Mouse (Mus musculus) spleen, postnatal 4 days (tissue): ENCODE measurements around the gene Ddo.
A peak's percentile ranks its signal among the peaks of the same experiment; 100 is the strongest.

ENCODE experiments used
- DNase-seq, 2 experiments: peaks; one replicate each; pipeline ENCODE4 v3.0.0; 2022; ENCODE audit warnings: low spot score in 2 of 2

Ddo gene

GRCm38 (mm10) chr10:40629656-40630311 lies at the start of gene Ddo:
Ddo (plus strand) TSS chr10:40630011.
- DNase-seq: peak in 1 of 2 experiments; percentile 24

- DNase-seq: no peak
Observed at GRCm38 (mm10) chr10:40583584-40584255, 46.1 kb upstream of the Ddo start.

DNA sequence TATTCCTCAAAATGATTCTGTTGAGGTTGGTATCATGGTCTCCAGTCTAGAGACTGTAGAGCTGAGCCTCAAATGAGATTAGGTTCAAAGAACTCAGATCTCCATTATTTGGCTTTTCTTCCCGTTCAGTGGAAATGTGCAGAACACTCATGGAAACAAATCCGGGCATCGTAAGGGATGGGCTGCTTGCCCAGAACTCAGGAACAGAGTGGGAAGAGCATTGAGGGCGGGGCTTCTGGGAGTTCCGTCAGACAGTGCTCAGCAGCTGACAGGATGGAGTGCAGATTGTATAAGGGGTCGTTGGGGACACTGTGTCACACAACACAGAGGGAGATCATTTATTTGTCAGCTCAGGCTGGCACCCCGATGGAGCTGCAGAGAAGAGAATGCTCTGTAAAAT lies 37.6 kb upstream of the Ddo start:
- DNase-seq: no peak

- no peak for DNase-seq
Observed at GRCm38 (mm10) chr10:40597177-40597576, 32.6 kb upstream of the Ddo start.

DNA sequence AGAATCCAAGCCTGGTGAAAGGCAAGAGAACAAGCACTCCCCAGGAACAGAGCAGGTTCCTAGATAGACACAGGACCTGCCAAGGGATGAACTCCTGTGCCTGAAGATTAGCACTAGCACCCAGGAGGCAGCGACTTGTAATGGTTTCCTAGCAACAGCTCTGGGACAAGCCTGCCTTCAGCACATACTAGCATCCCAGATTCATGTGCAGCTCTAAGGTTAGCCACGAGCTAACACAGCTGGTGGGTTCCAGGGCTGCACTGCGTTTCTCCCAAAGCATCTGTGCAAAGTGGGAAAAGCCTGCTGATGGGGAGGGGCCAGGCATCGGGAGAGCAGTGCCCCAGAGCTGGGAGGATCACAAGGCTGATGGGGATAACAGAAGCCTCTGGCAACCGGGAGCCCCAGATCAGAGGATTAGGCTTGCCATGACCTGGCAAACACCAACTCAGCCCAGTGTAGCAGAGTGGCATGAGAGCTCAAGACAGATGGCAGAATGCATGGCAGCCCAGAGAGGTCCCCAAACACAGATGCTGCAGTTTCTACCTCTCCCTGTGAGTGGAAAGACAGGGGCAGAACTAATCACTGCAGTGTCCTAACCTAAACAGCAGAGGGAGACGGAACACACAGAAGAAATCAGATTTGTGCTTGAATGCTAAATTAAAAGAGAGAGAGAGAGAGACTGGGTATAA lies 25.0 kb upstream of the Ddo start:
- no peak for DNase-seq

DNA sequence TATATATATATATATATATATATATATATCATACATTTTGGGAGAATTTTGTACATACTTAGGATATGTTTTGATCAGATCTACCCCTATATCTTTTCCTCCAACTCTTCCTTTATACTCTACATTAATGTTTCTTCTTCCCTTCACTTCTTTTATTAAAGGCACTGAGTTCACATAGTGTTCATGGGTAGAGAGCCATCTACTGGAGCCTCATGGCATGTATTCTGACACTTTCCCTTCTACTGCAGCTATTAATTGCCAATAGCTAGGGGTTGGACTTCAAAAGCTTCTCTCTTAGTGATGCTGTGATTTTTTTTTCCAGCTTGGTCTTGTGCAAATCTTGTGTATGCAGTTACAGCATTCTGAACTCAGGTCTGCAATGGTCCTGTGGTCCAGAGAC lies 11.8 kb upstream of the Ddo start:
- no peak for DNase-seq

DNA sequence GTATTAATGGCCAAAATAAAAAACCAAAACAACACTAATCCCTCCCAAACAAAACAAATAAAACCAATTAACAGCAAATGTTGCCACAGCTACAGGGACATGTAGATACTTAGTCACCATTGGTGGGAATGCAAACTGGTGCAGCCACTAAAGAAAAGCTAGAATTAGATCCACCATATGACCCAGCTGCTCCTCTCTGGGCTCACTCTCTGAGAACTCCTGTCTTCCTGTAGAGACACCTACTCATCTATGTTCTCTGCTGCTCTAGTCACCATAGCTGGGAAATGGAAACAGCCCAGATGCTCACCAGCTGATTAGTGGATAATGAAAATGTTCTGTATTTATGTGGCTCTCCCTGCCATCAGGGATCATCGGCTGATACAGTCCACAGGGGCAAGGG lies 10.1 kb upstream of the Ddo start:
- no peak for DNase-seq

- DNase-seq: peak; percentile 37 to 72
Observed at GRCm38 (mm10) chr10:40629140-40629539, 671 bp upstream of the Ddo start.

DNA sequence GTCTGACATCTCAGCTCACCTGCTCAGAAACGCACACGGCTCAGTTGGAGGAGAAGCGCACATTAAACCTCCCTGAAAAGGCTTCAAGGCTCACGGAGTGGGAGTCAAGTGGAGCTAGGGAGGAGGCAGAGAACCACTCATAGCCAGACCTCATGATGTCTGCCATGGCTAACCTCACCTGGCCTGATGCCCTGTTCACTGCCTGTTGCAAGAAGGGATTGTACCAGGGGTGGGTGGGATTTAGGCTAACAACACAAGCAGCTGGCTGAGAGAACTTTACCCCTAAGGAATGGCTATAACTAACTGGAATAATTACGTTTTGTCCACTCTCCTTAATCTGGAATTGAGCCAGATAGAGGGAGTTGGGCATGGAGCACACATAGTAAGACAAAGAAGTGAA lies 646 bp downstream of the Ddo start:
- DNase-seq: peak in 1 of 2 experiments; percentile 47

GRCm38 (mm10) chr10:40630961-40631360 lies 1.1 kb downstream of the Ddo start:
- peak in 1 of 2 experiments; percentile 21 for DNase-seq

DNA sequence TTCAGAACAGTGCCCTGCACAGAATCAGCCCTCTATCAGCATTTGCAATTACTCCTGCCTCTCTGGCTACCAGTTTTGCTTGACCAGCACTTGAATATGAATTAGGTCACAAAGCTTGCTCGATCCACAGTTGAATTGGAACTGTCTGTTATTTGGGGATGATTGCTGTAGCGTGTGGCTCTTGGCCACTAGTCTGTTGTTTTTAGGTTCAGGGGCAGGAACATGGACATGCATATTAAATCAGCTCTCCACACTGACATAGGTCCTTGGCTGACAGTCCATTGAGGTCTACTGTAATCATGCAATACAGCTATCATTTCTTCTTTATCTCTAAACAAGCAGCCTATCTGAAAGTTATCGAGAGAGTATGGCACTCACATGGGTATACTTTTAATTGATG lies 2.3 kb downstream of the Ddo start:
- DNase-seq: no peak

GRCm38 (mm10) chr10:40637331-40637730 lies 7.5 kb downstream of the Ddo start:
- no peak for DNase-seq

DNA sequence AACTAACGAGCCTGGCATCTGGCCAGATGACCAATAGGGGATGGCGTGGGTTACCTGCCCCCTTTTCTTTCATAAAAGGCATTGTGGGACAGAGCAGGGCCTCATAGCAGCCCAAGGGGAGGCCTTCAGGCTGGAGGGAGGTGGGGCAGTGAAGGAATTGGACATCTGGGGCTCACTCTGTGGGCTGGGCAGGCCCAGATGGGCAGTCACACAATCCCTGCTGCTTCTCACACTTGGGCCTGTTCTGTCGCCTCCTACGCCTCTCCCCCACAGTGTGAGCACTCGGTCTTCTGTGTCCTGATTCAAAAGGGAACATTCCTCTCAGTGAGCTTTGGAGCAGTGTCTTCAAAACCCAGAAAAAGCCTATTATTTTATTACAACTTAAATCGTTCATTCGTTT lies 8.5 kb downstream of the Ddo start:
- DNase-seq: no peak

DNA sequence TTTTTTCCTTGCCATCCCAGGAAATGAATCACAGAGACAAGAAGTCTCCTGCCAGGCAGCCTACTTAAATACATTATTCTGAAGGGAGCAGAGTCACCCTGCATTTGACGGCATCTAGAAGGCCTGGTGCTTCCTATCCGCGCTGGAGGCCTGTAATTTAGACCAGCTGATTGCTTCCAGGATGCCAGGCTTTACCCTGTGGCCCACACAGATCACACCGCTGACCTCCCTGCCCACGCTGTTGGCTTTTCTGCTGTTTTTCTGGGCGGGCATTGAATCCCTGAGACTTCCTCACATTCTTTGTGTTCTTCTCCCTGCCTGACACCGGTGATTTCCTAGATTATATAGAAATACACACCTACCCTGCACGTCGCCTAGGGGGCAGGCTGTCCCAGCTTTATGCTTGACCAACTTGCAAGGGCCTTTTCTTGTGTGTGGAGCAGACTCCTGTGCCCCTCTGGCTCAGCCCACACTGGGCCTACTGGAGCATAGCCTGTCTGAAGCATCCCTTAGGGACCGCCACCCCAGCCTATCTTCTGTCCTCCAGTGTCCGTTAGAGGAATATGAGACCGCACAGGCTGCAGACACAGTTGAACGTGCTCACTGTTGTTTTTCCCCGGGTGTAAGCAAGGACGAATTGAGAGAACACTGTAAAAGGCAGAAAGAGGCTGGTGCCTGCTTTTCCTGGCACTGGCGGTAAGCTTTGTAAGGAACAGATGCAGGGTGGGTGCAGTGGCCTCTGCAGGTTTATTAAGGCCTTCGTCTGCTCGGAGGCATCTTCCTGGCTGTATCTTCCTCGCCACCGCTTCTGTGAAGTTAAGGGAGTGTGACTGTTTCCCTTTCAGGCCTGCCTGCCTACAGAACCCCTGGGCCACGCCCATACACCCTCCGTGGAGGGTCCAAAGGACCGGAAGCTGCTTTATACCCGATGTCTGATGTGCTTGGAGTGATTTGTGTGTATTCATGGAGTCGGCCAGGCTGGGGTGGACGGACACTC lies 9.3 kb downstream of the Ddo start:
- DNase-seq: no peak

- DNase-seq: no peak
Observed at GRCm38 (mm10) chr10:40640406-40640805, 10.6 kb downstream of the Ddo start.

- no peak for DNase-seq
Observed at GRCm38 (mm10) chr10:40641901-40642300, 12.1 kb downstream of the Ddo start.

GRCm38 (mm10) chr10:40643126-40643525 lies 13.3 kb downstream of the Ddo start:
- DNase-seq: no peak

DNA sequence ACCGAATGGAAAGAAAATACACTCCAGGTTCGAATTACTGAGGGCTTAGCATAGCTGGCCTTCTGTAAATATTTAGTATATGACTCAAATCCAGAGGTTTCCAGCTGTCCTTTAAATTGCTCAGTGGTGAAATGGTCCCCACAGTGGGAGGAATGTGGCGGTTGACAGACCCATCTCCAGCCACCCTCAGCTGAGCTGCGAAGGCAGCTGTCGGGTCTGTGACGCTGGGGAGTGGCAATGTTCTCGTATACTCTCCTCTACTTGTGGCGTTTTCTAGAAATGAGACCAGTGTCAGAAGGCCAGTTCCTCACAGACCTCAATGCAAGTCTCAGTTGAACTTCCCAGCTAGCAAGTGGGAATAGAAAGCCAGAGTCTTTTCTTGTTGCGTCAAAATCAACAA lies 14.6 kb downstream of the Ddo start:
- no peak for DNase-seq

GRCm38 (mm10) chr10:40645346-40645745 lies 15.5 kb downstream of the Ddo start:
- no peak for DNase-seq

DNA sequence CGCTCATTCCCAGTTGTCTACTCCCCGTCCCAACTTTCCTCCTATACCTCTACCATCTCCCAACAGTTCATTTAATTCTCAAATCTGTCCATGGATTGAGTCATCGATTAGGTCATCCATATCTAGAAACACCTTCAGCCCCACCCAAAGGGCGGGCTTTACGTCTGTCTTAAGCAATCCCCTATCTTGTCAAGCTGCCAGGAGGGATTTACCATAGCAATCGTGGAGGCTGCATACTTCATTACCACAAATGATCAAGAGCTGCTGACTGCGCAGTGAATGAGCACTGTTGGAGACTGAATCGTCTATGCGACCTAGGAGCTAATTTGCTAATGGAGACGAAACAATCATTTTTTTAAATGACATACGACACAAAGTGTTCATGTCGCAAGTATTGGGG lies 19.0 kb downstream of the Ddo start:
- no peak for DNase-seq

- DNase-seq: no peak
Observed at GRCm38 (mm10) chr10:40649634-40650033, 19.8 kb downstream of the Ddo start.

- no peak for DNase-seq
Observed at GRCm38 (mm10) chr10:40651676-40652075, 21.9 kb downstream of the Ddo start.
